Mouse (Mus musculus) MEL (cell line): ENCODE data around the gene Zfp687. TPM values are rescaled to one million over a fixed set of nuclear protein-coding genes. Genes with fewer than 3 reads are reported as not detected.

ENCODE experiments used
- DNase-seq: peaks from one replicate; pipeline ENCODE4 v3.0.0; 2011; ENCODE audit warnings: low read depth, low spot score
- H3K27ac ChIP-seq: 2 replicates; pipeline ENCODE4 v1.5.1; 2012; ENCODE audit warnings: low read depth, mild to moderate bottlenecking, control low read depth, low read length, moderate library complexity; ENCODE audit not compliant: control insufficient read depth
- H3K27me3 ChIP-seq, 2 experiments: fragments of 150-350 bp in 1 of 2; sonication (generic) in 1 of 2; 2 replicates each; pipeline ENCODE4 v1.6.1; 2012; ENCODE audit warnings: low read length in 2 of 2, mild to moderate bottlenecking in 2 of 2, improper control_type of control experiment in 1 of 2, moderate library complexity in 1 of 2; ENCODE audit not compliant: insufficient read depth in 2 of 2, control insufficient read depth in 1 of 2
- H3K36me3 ChIP-seq, 2 experiments: 2 replicates each; pipeline ENCODE4 v1.6.1; 2012 to 2014; ENCODE audit warnings: low read length in 2 of 2, improper control_type of control experiment in 1 of 2, inconsistent platforms in 1 of 2, mild to moderate bottlenecking in 1 of 2; ENCODE audit not compliant: insufficient read depth in 2 of 2, control insufficient read depth in 1 of 2
- H3K4me1 ChIP-seq, 2 experiments: fragments of 150-350 bp in 1 of 2; sonication (generic) in 1 of 2; 2 replicates each; pipeline ENCODE4 v1.6.1; 2012; ENCODE audit warnings: low read length in 2 of 2, improper control_type of control experiment in 1 of 2, mild to moderate bottlenecking in 1 of 2; ENCODE audit not compliant: insufficient read depth in 2 of 2, control insufficient read depth in 1 of 2
- H3K4me3 ChIP-seq, 2 experiments: fragments of 150-350 bp in 1 of 2; sonication (generic) in 1 of 2; 2 replicates each; pipeline ENCODE4 v1.5.1; 2012; ENCODE audit warnings: low read depth in 2 of 2, low read length in 2 of 2, mild to moderate bottlenecking in 2 of 2, moderate library complexity in 2 of 2, control low read depth in 1 of 2, improper control_type of control experiment in 1 of 2; ENCODE audit not compliant: control insufficient read depth in 1 of 2, insufficient read depth in 1 of 2
- H3K79me2 ChIP-seq: 2 replicates; pipeline ENCODE4 v1.6.1; 2012; ENCODE audit warnings: mild to moderate bottlenecking, low read length, moderate library complexity; ENCODE audit not compliant: control insufficient read depth, poor library complexity, insufficient read depth
- H3K9ac ChIP-seq: 2 replicates; pipeline ENCODE4 v1.6.1; 2012; ENCODE audit warnings: low read depth, mild to moderate bottlenecking, control low read depth, low read length, moderate library complexity; ENCODE audit not compliant: control insufficient read depth, poor library complexity, severe bottlenecking
- H3K9me3 ChIP-seq: fragments of 150-350 bp; sonication (generic); replicated peaks from 2 replicates; pipeline ENCODE4 v1.6.1; 2012; ENCODE audit warnings: mild to moderate bottlenecking, low read length, improper control_type of control experiment, moderate library complexity; ENCODE audit not compliant: insufficient read depth
- CHD2 ChIP-seq: IDR thresholded peaks from 2 replicates; pipeline ENCODE4 v1.6.1; 2011; ENCODE audit warnings: low read length, improper control_type of control experiment
- CTCF ChIP-seq, 3 experiments: IDR thresholded peaks in 2 of 3; conservative IDR thresholded peaks in 1 of 3; 2 replicates each; pipeline ENCODE4 v1.5.1; 2011 to 2012; ENCODE audit warnings: low read length in 3 of 3, low read depth in 2 of 3, mild to moderate bottlenecking in 2 of 3, improper control_type of control experiment in 1 of 3, inconsistent platforms in 1 of 3, mixed read lengths in 1 of 3, moderate library complexity in 1 of 3; ENCODE audit not compliant: control insufficient read depth in 1 of 3, insufficient read depth in 1 of 3, poor library complexity in 1 of 3, severe bottlenecking in 1 of 3
- ELF1 ChIP-seq: IDR thresholded peaks from 2 replicates; pipeline ENCODE4 v1.6.1; 2014; ENCODE audit warnings: low read depth, mild to moderate bottlenecking, inconsistent platforms, low read length, improper control_type of control experiment, moderate library complexity
- ETS1 ChIP-seq: IDR thresholded peaks from 2 replicates; pipeline ENCODE4 v1.6.1; 2012; ENCODE audit warnings: low read depth, mild to moderate bottlenecking, inconsistent platforms, low read length, improper control_type of control experiment, moderate library complexity
- GABPA ChIP-seq: IDR thresholded peaks from 2 replicates; pipeline ENCODE4 v1.6.1; 2012; ENCODE audit warnings: low read depth, mild to moderate bottlenecking, inconsistent platforms, low read length, improper control_type of control experiment, moderate library complexity
- GATA1 ChIP-seq: IDR thresholded peaks from 2 replicates; pipeline ENCODE4 v1.6.1; 2011; ENCODE audit warnings: low read depth, low read length, improper control_type of control experiment
- HCFC1 ChIP-seq: IDR thresholded peaks from 2 replicates; pipeline ENCODE4 v1.6.1; 2012; ENCODE audit warnings: low read depth, mild to moderate bottlenecking, inconsistent platforms, low read length, improper control_type of control experiment, moderate library complexity
- KAT2A ChIP-seq: conservative IDR thresholded peaks from 2 replicates; pipeline ENCODE4 v1.6.1; 2012; ENCODE audit warnings: low read depth, low read length, improper control_type of control experiment, inconsistent platforms
- MAFK ChIP-seq: IDR thresholded peaks from 2 replicates; pipeline ENCODE4 v1.6.1; 2011; ENCODE audit warnings: low read depth, mild to moderate bottlenecking, low read length, improper control_type of control experiment, borderline replicate concordance
- MAX ChIP-seq: IDR thresholded peaks from 2 replicates; pipeline ENCODE4 v1.6.1; 2011; ENCODE audit warnings: low read length, improper control_type of control experiment
- MEF2A ChIP-seq: IDR thresholded peaks from 2 replicates; pipeline ENCODE4 v1.6.1; 2014; ENCODE audit warnings: low read depth, mild to moderate bottlenecking, inconsistent platforms, low read length, improper control_type of control experiment; ENCODE audit not compliant: poor library complexity, insufficient replicate concordance, severe bottlenecking; ENCODE audit errors: extremely low read depth
- MXI1 ChIP-seq: IDR thresholded peaks from 2 replicates; pipeline ENCODE4 v1.6.1; 2011; ENCODE audit warnings: mild to moderate bottlenecking, low read depth, low read length, improper control_type of control experiment
- MYB ChIP-seq: IDR thresholded peaks from 2 replicates; pipeline ENCODE4 v1.6.1; 2011; ENCODE audit warnings: mild to moderate bottlenecking, low read depth, low read length, improper control_type of control experiment
- MYC ChIP-seq: IDR thresholded peaks from 2 replicates; pipeline ENCODE4 v1.6.1; 2011; ENCODE audit warnings: low read depth, mild to moderate bottlenecking, low read length, improper control_type of control experiment, moderate library complexity
- NRF1 ChIP-seq: IDR thresholded peaks from 2 replicates; pipeline ENCODE4 v1.6.1; 2014; ENCODE audit warnings: low read depth, mild to moderate bottlenecking, inconsistent platforms, low read length, improper control_type of control experiment, moderate library complexity; ENCODE audit not compliant: poor library complexity, insufficient read depth, severe bottlenecking
- POLR2A ChIP-seq, 2 experiments: IDR thresholded peaks; 2 replicates each; pipeline ENCODE4 v1.6.1; 2011 to 2012; ENCODE audit warnings: low read length in 2 of 2, mild to moderate bottlenecking in 2 of 2, control low read depth in 1 of 2, improper control_type of control experiment in 1 of 2, low read depth in 1 of 2, moderate library complexity in 1 of 2; ENCODE audit not compliant: control insufficient read depth in 1 of 2, insufficient read depth in 1 of 2, poor library complexity in 1 of 2
- POLR2AphosphoS2 ChIP-seq: IDR thresholded peaks from 2 replicates; pipeline ENCODE4 v1.6.1; 2011; ENCODE audit warnings: low read length, improper control_type of control experiment
- POLR2AphosphoS5 ChIP-seq: IDR thresholded peaks from 2 replicates; pipeline ENCODE4 v1.6.1; 2012; ENCODE audit warnings: low read depth, borderline replicate concordance, mild to moderate bottlenecking, inconsistent platforms, low read length, moderate library complexity, mixed read lengths
- RCOR1 ChIP-seq: IDR thresholded peaks from 2 replicates; pipeline ENCODE4 v1.6.1; 2012; ENCODE audit warnings: low read depth, mild to moderate bottlenecking, inconsistent platforms, low read length, improper control_type of control experiment
- SIN3A ChIP-seq: IDR thresholded peaks from 2 replicates; pipeline ENCODE4 v1.6.1; 2012; ENCODE audit warnings: low read length, improper control_type of control experiment, inconsistent platforms
- TAL1 ChIP-seq: IDR thresholded peaks from 2 replicates; pipeline ENCODE4 v1.6.1; 2012; ENCODE audit warnings: mild to moderate bottlenecking, inconsistent platforms, low read length, moderate library complexity, mixed read lengths
- TBP ChIP-seq: IDR thresholded peaks from 2 replicates; pipeline ENCODE4 v1.8.0; 2011; ENCODE audit warnings: low read depth, low read length, improper control_type of control experiment
- UBTF ChIP-seq: IDR thresholded peaks from 2 replicates; pipeline ENCODE4 v1.6.1; 2012; ENCODE audit warnings: low read depth, mild to moderate bottlenecking, inconsistent platforms, low read length, improper control_type of control experiment, moderate library complexity, borderline replicate concordance; ENCODE audit not compliant: insufficient read depth
- USF1 ChIP-seq: IDR thresholded peaks from 2 replicates; pipeline ENCODE4 v1.6.1; 2014; ENCODE audit warnings: low read depth, mild to moderate bottlenecking, inconsistent platforms, low read length, improper control_type of control experiment, moderate library complexity
- USF2 ChIP-seq, 2 experiments: IDR thresholded peaks; 2 replicates each; pipeline ENCODE4 v1.6.1; 2011 to 2012; ENCODE audit warnings: improper control_type of control experiment in 2 of 2, low read length in 2 of 2, borderline replicate concordance in 1 of 2, inconsistent platforms in 1 of 2, low read depth in 1 of 2, mild to moderate bottlenecking in 1 of 2; ENCODE audit not compliant: insufficient read depth in 1 of 2
- ZC3H11A ChIP-seq: IDR thresholded peaks from 2 replicates; pipeline ENCODE4 v1.6.1; 2012; ENCODE audit warnings: low read depth, mild to moderate bottlenecking, inconsistent platforms, low read length, improper control_type of control experiment
- ZMIZ1 ChIP-seq: IDR thresholded peaks from 2 replicates; pipeline ENCODE4 v1.6.1; 2012; ENCODE audit warnings: low read depth, mild to moderate bottlenecking, inconsistent platforms, low read length, improper control_type of control experiment, moderate library complexity
- polyA plus RNA-seq, 2 experiments: library from polyadenylated mRNA; stranded (reverse) in 1 of 2; unstranded in 1 of 2; fragments of >175 nt in 1 of 2; fragments of >200 nt in 1 of 2; gene quantifications; 2 replicates each; pipeline versions ENCODE4 v1.2.1 to v1.2.4; 2012; ENCODE audit warnings: low replicate concordance in 2 of 2, low read depth in 1 of 2; ENCODE audit not compliant: insufficient read length in 2 of 2, insufficient read depth in 1 of 2, missing spikeins in 1 of 2
- total RNA-seq: library from RNA; depleted of rRNA; stranded (reverse); fragments of 300-350 nt; gene quantifications from 2 replicates; pipeline ENCODE4 v1.2.3, GENCODE M21; 2012

Zfp687 gene
- total and polyA plus RNA-seq, 3 experiments = 14.5 to 36.6 TPM; not detected in 1

DNA sequence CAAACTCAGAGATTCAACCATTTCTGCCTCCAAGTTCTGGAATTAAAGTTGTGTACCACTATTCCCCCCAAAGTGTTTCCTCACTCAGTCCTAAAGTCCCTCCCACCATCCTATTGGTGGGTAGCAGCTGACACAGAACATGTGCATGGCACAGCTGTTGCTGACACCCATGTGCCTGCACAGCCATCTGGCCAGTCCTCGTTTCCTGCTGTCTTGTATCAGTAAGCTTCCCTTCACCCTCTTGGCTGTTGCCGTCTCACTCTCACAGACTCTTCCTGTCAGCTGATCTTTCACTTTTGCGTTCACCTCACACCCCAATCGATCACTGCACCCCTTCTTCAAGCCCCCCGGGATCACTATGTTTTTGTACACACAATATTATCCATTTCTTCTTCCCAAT lies 12.5 kb upstream of the Zfp687 start:
- TF ChIP-seq CTCF (IDR thresholded peaks at IDR 0.05 in 2 of 3, conservative IDR thresholded peaks at IDR 0.05 in 1 of 3; ENCODE audit: control insufficient read depth in 1 of 3, insufficient read depth in 1 of 3, low read depth in 2 of 3, low read length in 3 of 3, poor library complexity in 1 of 3, severe bottlenecking in 1 of 3) (no peak), GATA1 (no peak), TBP (no peak), SIN3A (peak; percentile 35; the same call in 1 of the 2 replicates), ZMIZ1 (no peak), CHD2 (no peak), POLR2AphosphoS5 (peak; percentile 44; the same call in 1 of the 2 replicates), ELF1 (no peak), UBTF (no peak), USF1 (peak; percentile 45; the same call in 1 of the 2 replicates), GABPA (no peak), MYC (no peak), MAFK (no peak), USF2 (IDR thresholded peaks at IDR 0.05; ENCODE audit: borderline replicate concordance in 1 of 2, insufficient read depth in 1 of 2, low read depth in 1 of 2, low read length in 2 of 2) (no peak), MEF2A (no peak), RCOR1 (no peak), MYB (no peak), ETS1 (peak; percentile 80), POLR2AphosphoS2 (no peak), HCFC1 (no peak), NRF1 (no peak), MXI1 (peak; percentile 47; the same call in 1 of the 2 replicates), POLR2A (IDR thresholded peaks at IDR 0.05; ENCODE audit: control insufficient read depth in 1 of 2, insufficient read depth in 1 of 2, low read depth in 1 of 2, low read length in 2 of 2, poor library complexity in 1 of 2) (no peak; a peak in 1 of 4 replicates), ZC3H11A (no peak), MAX (no peak), TAL1 (no peak), KAT2A (no peak)
- Histone ChIP-seq H3K4me3 (no peak overlapping the region), H3K79me2 (no peaks in the 10 kb centered on the region), H3K27ac (no peak overlapping the region), H3K9me3 (no peaks in the 10 kb centered on the region), H3K36me3 (peaks cover 9 to 10% of the 10 kb centered on the region in 2 experiments), H3K27me3 (no peaks in the 10 kb centered on the region), H3K9ac (no peak overlapping the region), H3K4me1 (peaks cover 9 to 13% of the 10 kb centered on the region in 2 experiments)
- peak; percentile 38 for DNase-seq
